Mouse (Mus musculus) spleen, adult 2 months (tissue): ENCODE results near the gene Gm14412.
"Not testable (repeated sequence)": the region's sequence is repeated elsewhere in the genome, so short reads cannot be mapped to it uniquely, and the experiment has no call there.

ENCODE experiments used
- CTCF ChIP-seq: fragments of 200-500 bp; IDR thresholded peaks from 2 replicates; pipeline ENCODE4 v1.5.1; 2011; ENCODE audit warnings: mild to moderate bottlenecking, inconsistent platforms; ENCODE audit not compliant: insufficient read depth, insufficient read length, insufficient replicate concordance; ENCODE audit errors: extremely low read depth
- POLR2A ChIP-seq: fragments of 200-500 bp; IDR thresholded peaks from 2 replicates; pipeline ENCODE4 v1.6.1; 2011; ENCODE audit warnings: low read depth, low read length, inconsistent platforms

DNA sequence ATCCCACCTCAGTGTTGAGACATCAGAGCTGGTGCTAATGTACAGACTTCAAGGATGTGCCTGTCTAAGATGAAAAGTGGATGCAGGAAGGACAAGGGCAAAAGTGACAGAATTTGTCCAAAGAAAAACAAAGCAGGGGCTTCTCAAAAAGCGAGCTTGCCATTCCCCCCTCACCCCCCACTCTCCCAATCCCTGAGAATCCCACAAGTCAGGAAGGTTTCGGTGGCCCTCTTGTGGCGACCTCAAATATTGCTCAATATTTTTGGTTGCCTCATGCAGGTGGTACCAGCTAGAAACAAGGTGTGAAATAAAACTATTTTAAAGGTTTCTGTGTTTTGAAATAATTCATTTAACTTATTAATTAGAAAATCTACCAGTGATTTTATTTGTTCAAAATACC is 40.4 kb downstream of the Gm14412 start:
- TF ChIP-seq CTCF, POLR2A: not testable (repeated sequence)
